Mouse (Mus musculus) stomach, embryonic 16.5 days (tissue): ENCODE results near the gene Pnp2. TPM values are rescaled to one million over a fixed set of nuclear protein-coding genes. Genes with fewer than 3 reads are reported as not detected.
"Not testable (repeated sequence)": the region's sequence is repeated elsewhere in the genome, so short reads cannot be mapped to it uniquely, and the experiment has no call there.

Source experiments
- ATAC-seq: fragments of 200-750 bp; cut with Nextera tagmentation; 2 replicates; pipeline ENCODE4 v1.8.0; 2017; ENCODE audit warnings: moderate number of reproducible peaks, moderate TSS enrichment; ENCODE audit not compliant: insufficient read depth, low FRiP score
- H3K27ac ChIP-seq: fragments of 300-500 bp; sonication (generic); 2 replicates; pipeline ENCODE4 v1.5.1; 2014; ENCODE audit warnings: low read length
- H3K27me3 ChIP-seq: fragments of 300-500 bp; sonication (generic); 2 replicates; pipeline ENCODE4 v1.6.1; 2014; ENCODE audit warnings: low read length, control low read depth, mixed read lengths; ENCODE audit not compliant: control insufficient read depth, insufficient read depth
- H3K36me3 ChIP-seq: fragments of 300-500 bp; sonication (generic); 2 replicates; pipeline ENCODE4 v1.6.1; 2014; ENCODE audit warnings: low read length; ENCODE audit not compliant: control insufficient read depth, insufficient read depth
- H3K4me1 ChIP-seq: fragments of 300-500 bp; sonication (generic); 2 replicates; pipeline ENCODE4 v1.6.1; 2014; ENCODE audit warnings: low read length, control low read depth, mixed read lengths; ENCODE audit not compliant: control insufficient read depth, insufficient read depth
- H3K4me2 ChIP-seq: fragments of 300-500 bp; sonication (generic); 2 replicates; pipeline ENCODE4 v1.6.1; 2014; ENCODE audit warnings: low read depth, low read length, mixed read lengths
- H3K4me3 ChIP-seq: fragments of 300-500 bp; sonication (generic); replicated peaks from 2 replicates; pipeline ENCODE4 v1.5.1; 2014; ENCODE audit warnings: mild to moderate bottlenecking, low read length
- H3K9ac ChIP-seq: fragments of 300-500 bp; sonication (generic); 2 replicates; pipeline ENCODE4 v1.6.1; 2014; ENCODE audit warnings: low read length
- H3K9me3 ChIP-seq: fragments of 300-500 bp; sonication (generic); replicated peaks from 2 replicates; pipeline ENCODE4 v1.6.1; 2016; ENCODE audit warnings: low read length, control low read depth; ENCODE audit not compliant: control insufficient read depth
- WGBS: fragments of 180-500 bp; shearing (Covaris S2); extraction: QIAGEN DNeasy Blood & Tissue Kit; methylation state at CpG from one replicate; pipeline ENCODE4 v1.1.7; 2014; 5-methylcytosine and 5-hydroxymethylcytosine counted together
- polyA plus RNA-seq: library from polyadenylated mRNA; unstranded; fragments of >200 nt; fragmentation: Nextera tagmentation; extraction: Ambion mirVana; gene quantifications from 2 replicates; pipeline ENCODE4 v1.2.1, GENCODE M21; 2015

Pnp2 gene
- polyA plus RNA-seq, 1 experiment from 2014 or later, result 1.6 TPM

DNA sequence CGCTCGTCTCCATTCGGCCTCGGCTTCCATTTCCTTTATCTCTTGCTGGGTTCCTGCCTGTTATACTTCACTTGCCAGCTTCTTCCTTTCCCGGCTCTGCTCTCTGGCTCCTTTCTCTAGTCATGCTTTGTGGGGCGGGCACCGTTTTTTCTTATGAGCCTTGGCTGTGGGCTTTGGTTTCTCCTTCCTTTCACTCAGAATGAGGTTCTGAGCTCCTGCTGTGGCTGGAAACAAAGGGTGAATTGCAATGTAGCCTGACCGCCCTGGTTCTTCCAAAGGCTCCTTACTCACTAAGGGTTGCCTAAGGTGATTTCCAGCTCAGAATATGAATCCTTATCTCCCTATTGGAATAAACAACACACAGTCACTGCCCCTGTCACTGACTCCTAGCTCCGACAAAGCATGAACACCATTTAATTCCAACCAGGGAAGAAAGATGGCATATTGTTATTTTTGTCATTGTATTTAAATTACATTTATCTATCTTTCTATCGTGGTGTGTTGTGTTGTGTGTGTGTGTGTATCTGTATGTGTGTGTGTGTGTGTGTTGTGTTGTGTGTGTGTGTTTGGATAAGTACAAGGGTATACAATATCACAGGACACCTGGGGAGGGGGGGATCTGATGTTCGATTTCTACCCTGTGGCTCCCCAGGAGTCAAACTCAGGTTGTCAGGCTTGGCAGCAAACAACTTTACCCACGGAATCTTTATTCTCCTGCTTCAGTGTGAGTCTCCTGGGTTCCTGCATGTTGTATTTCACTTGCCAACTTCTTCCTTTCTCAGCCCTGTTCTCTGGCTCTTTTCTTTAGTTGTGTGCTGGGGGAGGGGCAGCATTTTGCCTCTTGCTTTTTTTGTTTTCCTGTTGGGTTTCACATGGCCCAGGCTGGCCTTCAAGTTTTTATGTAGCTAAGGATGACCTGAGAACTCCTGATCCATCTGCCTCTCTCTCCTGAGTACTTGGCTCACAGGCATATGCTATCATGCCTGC lies 14.1 kb downstream of the Pnp2 start:
- Histone ChIP-seq H3K27ac (no peak overlapping the region), H3K36me3 (no peaks in the 10 kb centered on the region), H3K9ac (no peak overlapping the region), H3K9me3 (no peaks in the 10 kb centered on the region), H3K4me2 (no peak overlapping the region), H3K27me3 (no peaks in the 10 kb centered on the region), H3K4me1 (no peaks in the 10 kb centered on the region), H3K4me3 (no peak overlapping the region)
- 41% methylated on average over 12 of the region's 12 CpGs for WGBS
- ATAC-seq, result no peak

DNA sequence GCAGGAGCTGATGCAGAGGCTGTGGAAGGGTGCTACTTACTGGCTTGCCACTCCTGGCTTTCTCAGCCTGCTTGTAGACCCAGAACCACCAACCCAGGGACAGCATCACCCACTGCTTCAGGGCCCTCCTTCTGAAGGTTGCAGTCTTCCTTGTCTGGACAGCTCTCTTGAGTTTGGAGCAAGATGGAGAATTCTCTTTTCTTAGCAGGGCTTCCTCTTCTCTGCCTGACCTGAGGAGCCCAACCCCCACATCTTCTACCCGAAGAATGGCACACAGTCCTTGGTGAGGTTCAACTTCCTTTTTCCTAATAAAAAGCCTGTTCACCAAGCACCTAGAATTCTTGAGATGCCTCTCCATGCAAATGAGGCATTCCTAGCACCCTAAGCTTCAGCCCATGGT lies 15.0 kb downstream of the Pnp2 start:
- Histone ChIP-seq H3K9ac (no peak overlapping the region), H3K27ac (no peak overlapping the region), H3K4me1 (no peaks in the 10 kb centered on the region), H3K9me3 (no peaks in the 10 kb centered on the region), H3K4me2 (no peak overlapping the region), H3K36me3 (no peaks in the 10 kb centered on the region), H3K4me3 (no peak overlapping the region), H3K27me3 (no peaks in the 10 kb centered on the region)
- no peak for ATAC-seq
- 58% methylated on average over 1 of the region's 1 CpGs for WGBS

DNA sequence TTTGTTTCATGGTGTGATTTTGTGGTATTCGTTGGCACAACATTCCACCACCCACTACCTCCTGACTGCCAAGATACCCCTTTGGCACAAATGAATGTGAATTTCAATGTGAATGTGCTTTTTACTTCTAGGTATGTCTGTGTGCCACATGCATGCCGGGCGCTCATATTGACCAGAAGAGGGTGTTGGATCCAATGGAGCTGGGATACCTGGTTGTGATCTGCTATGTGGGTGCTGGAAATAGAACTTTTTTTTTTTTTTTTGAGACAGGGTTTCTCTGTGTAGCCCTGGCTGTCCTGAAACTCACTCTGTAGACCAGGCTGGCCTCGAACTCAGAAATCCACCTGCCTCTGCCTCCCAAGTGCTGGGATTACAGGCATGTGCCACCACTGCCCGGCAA lies 17.3 kb downstream of the Pnp2 start:
- H3K36me3 ChIP-seq, H3K27ac ChIP-seq: not testable (repeated sequence)

GRCm38 (mm10) chr14:50973700-50974099 lies 17.9 kb downstream of the Pnp2 start:
- WGBS, result 35% methylated on average over 4 of the region's 4 CpGs
- H3K27ac ChIP-seq, result no peak overlapping the region
- H3K4me3 ChIP-seq, result no peak overlapping the region
- H3K27me3 ChIP-seq, result no peaks in the 10 kb centered on the region
- H3K4me2 ChIP-seq, result no peak overlapping the region
- no peaks in the 10 kb centered on the region for H3K9me3 ChIP-seq
- no peak overlapping the region for H3K9ac ChIP-seq
- no peaks in the 10 kb centered on the region for H3K4me1 ChIP-seq
- no peaks in the 10 kb centered on the region for H3K36me3 ChIP-seq
- no peak for ATAC-seq

More for the DNA sequence above, 17.3 kb downstream of the Pnp2 start:
- not testable (repeated sequence) for H3K9ac ChIP-seq, H3K4me1 ChIP-seq, H3K27me3 ChIP-seq, H3K4me3 ChIP-seq, H3K9me3 ChIP-seq, ATAC-seq, H3K4me2 ChIP-seq
- 90% methylated on average over 5 of the region's 5 CpGs for WGBS

GRCm38 (mm10) chr14:50975001-50975400 lies 19.2 kb downstream of the Pnp2 start:
- no peaks in the 10 kb centered on the region for H3K27me3 ChIP-seq
- 64% methylated on average over 5 of the region's 5 CpGs for WGBS
- no peak overlapping the region for H3K4me2 ChIP-seq
- H3K9me3 ChIP-seq, result no peaks in the 10 kb centered on the region
- no peaks in the 10 kb centered on the region for H3K4me1 ChIP-seq
- no peak for ATAC-seq
- no peak overlapping the region for H3K4me3 ChIP-seq
- H3K36me3 ChIP-seq, result no peaks in the 10 kb centered on the region
- no peak overlapping the region for H3K9ac ChIP-seq
- no peak overlapping the region for H3K27ac ChIP-seq

DNA sequence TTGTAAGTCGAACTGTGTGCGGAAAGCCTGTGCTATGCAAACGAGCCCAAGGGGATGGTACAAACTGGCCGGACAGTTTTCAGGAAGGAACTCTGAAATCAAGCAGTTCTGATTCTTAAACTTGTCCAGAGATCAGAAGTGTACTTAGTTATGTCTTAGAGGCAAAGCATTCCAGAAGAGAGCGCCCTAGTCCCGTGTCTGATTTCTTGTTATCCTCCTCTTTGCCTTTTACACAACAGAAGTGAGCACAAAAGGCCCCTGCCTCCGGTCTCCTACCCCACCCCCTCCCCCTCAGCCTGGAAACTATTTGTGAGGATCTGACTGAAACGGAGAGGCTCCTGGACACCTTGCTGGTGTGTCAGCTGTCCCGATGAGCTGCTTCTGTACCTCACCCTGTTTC lies 20.9 kb downstream of the Pnp2 start:
- 31% methylated on average over 9 of the region's 9 CpGs for WGBS
- H3K9ac ChIP-seq, result 0 out of 2 replicates have a peak overlapping the region, but pooled peaks have one; percentile 41
- H3K9me3 ChIP-seq, result no peaks in the 10 kb centered on the region
- no peak for ATAC-seq
- H3K27ac ChIP-seq, result no peak overlapping the region
- no peaks in the 10 kb centered on the region for H3K36me3 ChIP-seq
- no peak overlapping the region for H3K4me2 ChIP-seq
- H3K27me3 ChIP-seq, result no peaks in the 10 kb centered on the region
- no peaks in the 10 kb centered on the region for H3K4me1 ChIP-seq
- H3K4me3 ChIP-seq, result no peak overlapping the region

- not testable (repeated sequence) for H3K9ac ChIP-seq, H3K27me3 ChIP-seq, H3K9me3 ChIP-seq, H3K4me1 ChIP-seq, H3K27ac ChIP-seq, ATAC-seq, H3K4me3 ChIP-seq, H3K36me3 ChIP-seq, H3K4me2 ChIP-seq
- WGBS, result 90% methylated on average over 6 of the region's 6 CpGs
Observed at GRCm38 (mm10) chr14:50978451-50978850, 22.7 kb downstream of the Pnp2 start.

GRCm38 (mm10) chr14:50979631-50980030 lies 23.8 kb downstream of the Pnp2 start:
- H3K9me3 ChIP-seq, result no peaks in the 10 kb centered on the region
- H3K9ac ChIP-seq, result no peak overlapping the region
- no peak overlapping the region for H3K27ac ChIP-seq
- H3K27me3 ChIP-seq, result no peaks in the 10 kb centered on the region
- ATAC-seq, result no peak
- H3K4me2 ChIP-seq, result no peak overlapping the region
- H3K4me3 ChIP-seq, result no peak overlapping the region
- H3K4me1 ChIP-seq, result no peaks in the 10 kb centered on the region
- H3K36me3 ChIP-seq, result no peaks in the 10 kb centered on the region

- H3K9ac ChIP-seq, result no peak overlapping the region
- no peaks in the 10 kb centered on the region for H3K27me3 ChIP-seq
- H3K4me2 ChIP-seq, result no peak overlapping the region
- 47% methylated on average over 2 of the region's 2 CpGs for whole genome bisulfite sequencing
- no peak overlapping the region for H3K4me3 ChIP-seq
- no peaks in the 10 kb centered on the region for H3K9me3 ChIP-seq
- no peaks in the 10 kb centered on the region for H3K36me3 ChIP-seq
- no peak for ATAC-seq
- no peak overlapping the region for H3K27ac ChIP-seq
- no peaks in the 10 kb centered on the region for H3K4me1 ChIP-seq
Observed at GRCm38 (mm10) chr14:50981207-50981606, 25.4 kb downstream of the Pnp2 start.
